Mouse (Mus musculus): ENCODE data around the gene Nfe2.

DNA sequence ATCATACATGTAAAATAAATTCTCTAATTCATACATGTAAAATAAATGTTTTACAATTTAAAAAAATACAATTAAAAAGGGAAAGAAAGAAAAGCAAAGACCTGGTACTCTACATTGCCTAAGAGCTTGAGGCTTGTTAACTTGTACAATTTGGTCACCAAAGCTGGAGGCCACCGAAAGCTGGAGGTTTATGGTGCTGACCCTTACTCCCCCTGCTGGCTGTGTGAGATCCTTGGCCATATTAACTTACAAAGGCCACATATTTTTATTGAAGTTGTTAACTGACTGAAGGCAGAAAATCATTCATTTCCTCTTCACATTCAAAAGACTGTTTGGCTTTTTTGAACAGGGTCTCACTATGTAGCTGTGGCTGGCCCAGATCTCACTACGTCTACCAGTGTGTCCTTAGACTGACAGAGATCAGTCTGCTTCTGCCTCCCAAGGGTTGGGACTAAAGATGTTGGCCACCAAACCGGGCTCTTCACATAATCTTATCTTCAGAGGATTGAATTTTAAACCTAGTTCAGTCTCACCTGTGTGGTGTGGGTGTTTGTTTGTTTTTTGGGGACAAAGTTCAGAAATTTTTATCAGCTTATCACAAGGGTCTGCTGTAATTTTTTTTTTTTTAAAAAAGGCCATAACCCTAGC lies 22.7 kb upstream of the Nfe2 start:
- peak; percentile 75 for TF ChIP-seq CTCF (IDR thresholded peaks at IDR 0.05)
- no peak for TF ChIP-seq EP300 (IDR thresholded peaks at IDR 0.05; ENCODE audit: insufficient read depth, low read depth, low read length)
- no peak for TF ChIP-seq POLR2A (IDR thresholded peaks at IDR 0.05; ENCODE audit: insufficient read depth, low read depth, low read length)

Data from heart, adult 2 months (tissue).